Mouse (Mus musculus) cerebellum, postnatal 10 days (tissue): ENCODE results near the gene Btbd35f29.
"Not testable (repeated sequence)": the region's sequence is repeated elsewhere in the genome, so short reads cannot be mapped to it uniquely, and the experiment has no call there.

ENCODE experiments used
- DNase-seq, 2 experiments: peaks; one replicate each; pipeline ENCODE4 v3.0.0; 2021; ENCODE audit warnings: mixed read lengths in 2 of 2

The Btbd35f29 gene

DNA sequence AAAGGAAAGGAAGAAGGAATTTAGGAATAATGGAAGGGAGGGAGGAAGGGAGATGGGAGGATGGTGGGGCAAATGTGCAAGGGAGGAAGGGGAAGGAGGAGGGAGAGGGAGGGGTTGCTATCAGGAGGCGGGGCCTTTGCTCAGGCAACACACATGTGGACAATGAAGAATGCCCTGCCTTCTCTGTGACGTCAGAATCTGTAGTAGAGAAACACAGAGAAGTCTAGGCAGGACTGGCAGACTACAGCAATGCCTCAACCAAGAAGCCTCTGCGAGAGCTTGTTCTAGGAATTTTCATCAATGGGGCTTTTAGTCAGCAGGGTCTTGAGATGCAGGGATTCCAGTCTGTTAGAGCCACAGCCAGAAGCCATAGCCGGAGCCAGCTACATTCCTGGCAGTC is at the start of gene Btbd35f29:
Gene Btbd35f29 (plus strand): TSS at position 301 of the 400 bp plus-strand sequence.
- DNase-seq: not testable (repeated sequence)

DNA sequence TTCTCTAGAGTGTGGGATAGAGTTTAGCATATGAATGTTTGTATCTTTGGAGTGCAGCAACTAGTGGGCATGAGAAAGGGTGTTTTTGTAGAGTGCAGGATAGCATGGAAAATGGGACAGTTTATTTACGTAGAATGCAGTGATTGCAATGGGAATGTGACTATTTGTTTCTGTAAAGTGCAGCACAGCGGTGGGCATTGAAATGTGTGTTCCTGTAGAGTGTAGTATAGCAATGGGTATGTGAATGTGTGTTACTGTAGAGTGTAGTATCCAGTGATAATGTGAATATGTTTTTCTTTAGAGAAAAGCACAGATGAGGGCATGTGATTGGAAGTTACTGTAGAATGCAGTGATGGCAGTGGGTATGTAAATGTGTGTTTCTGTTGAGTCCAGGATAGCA is 23.9 kb downstream of the Btbd35f29 start:
- DNase-seq: not testable (repeated sequence)

DNA sequence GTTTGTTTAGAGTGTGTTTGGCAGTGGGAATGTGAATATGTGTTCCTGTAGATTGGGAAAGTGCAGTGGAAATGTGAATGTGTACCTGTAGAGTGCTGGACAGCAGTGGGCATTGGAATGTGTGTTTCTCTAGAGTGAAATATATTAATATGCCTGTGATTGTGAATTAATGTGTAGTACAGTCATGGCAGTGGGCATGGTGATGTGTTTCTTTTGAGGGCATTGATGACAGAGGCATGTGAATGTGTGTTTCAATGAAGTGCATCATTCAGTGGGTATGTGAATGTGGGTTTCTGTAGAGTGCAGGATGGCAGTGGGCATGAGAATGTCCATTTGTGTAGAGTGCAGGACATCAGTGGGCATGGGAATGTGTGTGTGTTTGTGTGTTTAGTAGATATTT is 27.7 kb downstream of the Btbd35f29 start:
- not testable (repeated sequence) for DNase-seq

DNA sequence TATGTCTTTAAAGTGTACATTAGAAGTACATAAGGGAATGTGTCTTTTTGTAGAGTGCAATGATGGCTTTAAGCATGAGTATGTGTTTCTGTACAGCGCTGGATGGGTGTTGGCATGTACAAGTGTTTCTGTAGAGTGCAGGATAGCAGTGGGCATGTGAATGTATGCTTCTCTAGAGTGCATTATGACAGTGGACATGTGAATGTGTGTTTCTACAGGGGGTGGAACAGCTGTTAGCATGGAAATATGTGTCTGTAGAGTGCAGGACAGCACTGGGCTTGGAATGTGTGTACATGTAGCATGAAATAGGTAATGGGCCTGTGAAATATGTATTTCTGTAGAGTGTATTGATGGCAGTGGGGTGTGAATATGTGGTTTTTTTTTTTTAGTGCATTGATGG is 28.4 kb downstream of the Btbd35f29 start:
- not testable (repeated sequence) for DNase-seq

DNA sequence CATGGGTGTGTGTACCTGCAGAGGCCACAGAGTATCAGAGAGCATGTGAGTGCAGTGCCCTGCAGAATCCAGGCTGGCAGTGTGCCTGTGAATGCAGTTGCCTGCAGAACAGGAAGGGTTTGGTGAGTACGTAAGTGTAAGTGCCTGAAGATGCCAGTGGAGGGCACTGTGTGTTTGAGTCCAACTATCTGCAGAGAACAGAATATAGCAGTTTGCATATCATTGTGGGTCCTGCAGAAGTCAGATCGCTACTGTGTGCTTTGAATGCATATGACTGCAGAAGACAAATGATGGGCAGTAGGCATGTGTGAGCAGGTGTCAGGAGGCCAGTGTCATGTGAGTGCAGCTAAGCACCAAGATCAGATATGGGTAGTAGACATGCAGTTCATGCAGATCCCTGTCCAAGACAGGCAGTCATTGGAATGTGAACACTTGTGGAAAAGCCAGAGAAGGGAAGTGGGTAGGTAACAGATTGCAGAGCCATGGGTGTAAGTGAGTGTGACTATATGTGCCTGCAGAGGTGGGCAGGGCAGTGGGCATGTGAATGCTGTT is 41.1 kb downstream of the Btbd35f29 start:
- DNase-seq: not testable (repeated sequence)

DNA sequence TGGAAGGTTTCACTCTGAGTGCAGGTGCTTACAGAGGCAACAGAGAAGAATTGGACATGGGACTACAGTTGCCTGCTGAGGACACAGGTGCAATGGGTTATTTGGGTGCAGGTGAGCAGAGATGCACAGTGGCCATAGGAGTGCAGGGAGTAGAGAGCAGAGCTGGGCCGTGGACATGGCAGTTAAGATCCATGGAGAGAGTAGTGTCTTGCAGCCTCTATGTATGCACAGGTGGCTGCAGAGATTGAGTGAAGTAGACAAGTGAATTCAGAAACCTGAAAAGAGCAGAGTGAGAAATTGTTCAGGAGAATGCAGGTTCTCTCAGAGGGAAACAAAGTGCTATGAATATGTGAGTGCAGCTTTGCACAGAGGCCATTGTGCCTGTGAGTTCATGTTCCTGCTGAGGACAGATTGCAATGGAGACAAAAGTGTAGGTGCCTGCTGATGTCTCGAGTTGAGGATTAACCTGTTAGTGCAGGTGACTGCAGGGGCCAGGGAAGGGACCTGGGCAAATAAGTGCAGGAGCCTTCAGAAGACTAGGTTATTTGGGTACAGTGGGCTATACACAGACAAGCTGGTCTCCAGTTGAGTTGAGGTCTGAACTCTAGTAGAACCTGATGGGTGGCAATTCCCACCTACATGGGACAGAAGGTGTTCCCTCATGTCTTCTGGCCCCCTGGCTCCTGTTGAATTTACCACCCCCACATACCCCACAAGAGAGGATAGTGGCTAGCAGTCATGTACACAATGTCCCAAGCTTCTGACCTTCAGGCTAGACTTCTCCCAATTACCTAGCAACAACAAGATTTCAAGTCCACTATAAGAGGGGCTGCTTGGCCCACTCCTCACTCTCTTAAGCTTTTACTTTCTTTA is 42.2 kb downstream of the Btbd35f29 start:
- not testable (repeated sequence) for DNase-seq

DNA sequence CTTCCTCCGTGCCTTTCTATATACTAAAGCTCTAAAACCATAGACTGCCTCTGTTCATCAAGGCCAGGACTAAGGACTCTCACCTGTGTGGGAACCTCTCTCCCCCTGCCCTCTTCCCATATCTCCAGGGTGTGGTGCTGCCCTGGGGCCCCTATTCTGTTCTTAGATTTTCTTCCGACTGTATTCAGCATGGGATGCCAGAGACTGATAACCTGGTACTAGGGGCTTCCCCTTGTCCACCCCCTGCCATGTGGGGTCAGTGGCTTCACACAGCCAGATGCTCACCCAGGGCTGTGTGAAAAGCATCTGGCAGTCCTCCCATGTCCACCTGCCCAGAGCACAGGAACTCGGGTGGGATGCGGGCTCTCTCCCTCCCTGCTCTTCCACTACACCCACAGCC is 43.1 kb downstream of the Btbd35f29 start:
- DNase-seq: peak in 1 of 2 experiments; percentile 11

DNA sequence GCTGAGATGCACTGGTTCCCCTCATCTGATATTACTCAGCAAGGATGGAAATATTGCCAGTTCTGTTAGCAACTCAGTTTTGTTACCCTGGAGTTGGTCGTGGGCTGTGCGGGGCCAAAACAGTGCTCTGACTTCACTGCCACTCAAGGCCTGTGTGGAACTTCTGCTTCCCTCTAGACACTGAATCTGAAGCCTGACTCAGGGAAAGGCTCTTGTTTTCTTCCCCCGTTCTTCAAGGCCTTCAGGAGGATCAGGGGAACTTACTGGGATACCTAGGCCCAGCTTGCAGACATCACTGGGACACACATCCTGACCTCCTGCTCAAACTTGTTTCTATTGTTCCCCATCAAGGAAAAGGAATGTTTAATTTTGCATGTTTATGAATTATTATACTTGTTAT is 45.2 kb downstream of the Btbd35f29 start:
- not testable (repeated sequence) for DNase-seq

DNA sequence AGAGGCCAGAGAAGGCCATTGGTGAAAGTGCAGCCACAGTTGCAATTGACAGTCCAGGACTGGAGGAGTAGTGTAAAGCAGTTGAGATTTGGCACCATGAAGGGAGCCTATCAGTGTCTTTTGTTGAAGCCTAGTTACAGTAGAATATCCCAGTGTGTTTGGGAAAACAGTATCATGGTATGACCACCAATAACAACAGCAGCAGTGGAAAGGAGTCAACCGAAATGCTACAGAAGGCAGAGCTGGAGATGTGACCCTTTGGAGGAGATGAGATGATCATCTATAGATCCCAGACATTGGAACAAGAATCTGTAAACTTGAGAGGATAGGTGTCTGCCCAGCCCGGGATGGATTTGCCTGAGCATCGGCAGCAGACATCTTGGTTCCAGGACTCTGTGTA is 47.7 kb downstream of the Btbd35f29 start:
- DNase-seq: not testable (repeated sequence)
